Mouse (Mus musculus) bone marrow macrophage, adult 2 months (primary cell): ENCODE results near the gene Ces2b. TPM values are rescaled to one million over a fixed set of nuclear protein-coding genes. Genes with fewer than 3 reads are reported as not detected.
"Not testable (repeated sequence)": the region's sequence is repeated elsewhere in the genome, so short reads cannot be mapped to it uniquely, and the experiment has no call there.

Experiments used
- H3K27ac ChIP-seq: 2 replicates; pipeline ENCODE4 v1.5.1; 2012; ENCODE audit warnings: low read depth, low read length; ENCODE audit not compliant: insufficient read depth
- H3K4me1 ChIP-seq: 2 replicates; pipeline ENCODE4 v1.6.1; 2012; ENCODE audit warnings: low read length; ENCODE audit not compliant: control insufficient read depth, insufficient read depth
- H3K4me3 ChIP-seq: 2 replicates; pipeline ENCODE4 v1.5.1; 2012; ENCODE audit warnings: mild to moderate bottlenecking, low read length, moderate library complexity; ENCODE audit not compliant: insufficient read depth
- CTCF ChIP-seq: IDR thresholded peaks from 2 replicates; pipeline ENCODE4 v1.5.1; 2012; ENCODE audit warnings: low read depth, mild to moderate bottlenecking, low read length, moderate library complexity
- POLR2A ChIP-seq: IDR thresholded peaks from 2 replicates; pipeline ENCODE4 v1.6.1; 2012; ENCODE audit warnings: mild to moderate bottlenecking, low read depth, low read length, borderline replicate concordance
- polyA plus RNA-seq: library from polyadenylated mRNA; stranded (reverse); fragments of >200 nt; gene quantifications from 2 replicates; pipeline ENCODE4 v1.2.4, GENCODE M21; 2012; ENCODE audit not compliant: missing spikeins, insufficient read depth, insufficient read length

Gene Ces2b
- polyA plus RNA-seq, 1 experiment, result not detected

GRCm38 (mm10) chr8:104841360-104842078, 10.1 kb downstream of the Ces2b start:
- TF ChIP-seq CTCF (no peak), POLR2A (no peak)
- H3K4me1 ChIP-seq, result no peaks in the 10 kb centered on the region

GRCm38 (mm10) chr8:104846831-104847230, 15.5 kb downstream of the Ces2b start, which contains the start of gene Ces2c:
Ces2c (plus strand) TSS chr8:104847068.
- no peak for TF ChIP-seq POLR2A
- TF ChIP-seq CTCF, result no peak
- Histone ChIP-seq H3K4me3 (no peak within 1 kb of the TSS), H3K27ac (no peak within 1 kb of the TSS), H3K4me1 (no peaks in the 10 kb centered on the region)

More at GRCm38 (mm10) chr8:104841360-104842078, 10.1 kb downstream of the Ces2b start:
- H3K27ac ChIP-seq, result no peak overlapping the region
- H3K4me3 ChIP-seq, result no peak overlapping the region

- Histone ChIP-seq H3K4me1 (no peaks in the 10 kb centered on the region), H3K27ac (no peak overlapping the region), H3K4me3 (no peak overlapping the region)
- TF ChIP-seq CTCF (no peak), POLR2A (no peak)
Measured at GRCm38 (mm10) chr8:104847741-104848462, 16.5 kb downstream of the Ces2b start.

- not testable (repeated sequence) for H3K4me3 ChIP-seq, H3K27ac ChIP-seq, H3K4me1 ChIP-seq
Measured at GRCm38 (mm10) chr8:104866844-104867531, 35.6 kb downstream of the Ces2b start.

GRCm38 (mm10) chr8:104868876-104869275, 37.5 kb downstream of the Ces2b start:
- not testable (repeated sequence) for H3K4me1 ChIP-seq, H3K27ac ChIP-seq, H3K4me3 ChIP-seq

- H3K4me3 ChIP-seq, H3K27ac ChIP-seq, H3K4me1 ChIP-seq: not testable (repeated sequence)
Measured at GRCm38 (mm10) chr8:104886223-104886926, 55.0 kb downstream of the Ces2b start.

Other genes starting within 250 kb of the Ces2b start
- 8.0 and 9.1 TPM in 2 replicates for gene Pdp2, start 240.1 kb upstream of the Ces2b start, polyA plus RNA-seq
- not detected in 2 replicates for gene Cdh16, start 207.2 kb upstream of the Ces2b start, polyA plus RNA-seq
- 22.5 and 23.8 TPM in 2 replicates for gene Rrad, start 200.2 kb upstream of the Ces2b start, polyA plus RNA-seq
- gene Ciao2b, start 189.6 kb upstream of the Ces2b start, polyA plus RNA-seq, result 48.9 and 50.7 TPM in 2 replicates
- gene Ces2a, start 97.6 kb upstream of the Ces2b start, polyA plus RNA-seq, result not detected in 2 replicates
- not detected in 2 replicates for gene Ces2c, start 15.5 kb downstream of the Ces2b start, polyA plus RNA-seq
- gene Ces2e, start 94.7 kb downstream of the Ces2b start, polyA plus RNA-seq, result not detected in 2 replicates
- gene Ces2f, start 115.8 kb downstream of the Ces2b start, polyA plus RNA-seq, result not detected in 2 replicates
- gene Ces2g, start 130.1 kb downstream of the Ces2b start, polyA plus RNA-seq, result not detected in 2 replicates
- not detected in 2 replicates for gene Ces2h, start 169.3 kb downstream of the Ces2b start, polyA plus RNA-seq
- gene Ces3a, start 217.0 kb downstream of the Ces2b start, polyA plus RNA-seq, result not detected in 2 replicates